Mouse (Mus musculus) layer of hippocampus, adult 9-10 months (tissue): ENCODE results near the gene Esr1.
"Not testable (repeated sequence)": the region's sequence is repeated elsewhere in the genome, so short reads cannot be mapped to it uniquely, and the experiment has no call there.

Source experiments
- DNase-seq: peaks from one replicate; pipeline ENCODE4 v3.0.0; 2022; ENCODE audit warnings: low spot score

Gene Esr1

GRCm38 (mm10) chr10:4611386-4612155, at the start of gene Esr1:
TSS of gene Esr1 (plus strand) at chr10:4611593.
- DNase-seq = no peak

GRCm38 (mm10) chr10:4565148-4565547, 46.2 kb upstream of the Esr1 start:
- no peak for DNase-seq

- DNase-seq = no peak
These were observed 40.6 kb upstream of the Esr1 start for GRCm38 (mm10) chr10:4570778-4571177.

GRCm38 (mm10) chr10:4571304-4571703, 40.1 kb upstream of the Esr1 start:
- no peak for DNase-seq

GRCm38 (mm10) chr10:4581905-4582304, 29.5 kb upstream of the Esr1 start:
- DNase-seq = no peak

- no peak for DNase-seq
These were observed 24.7 kb upstream of the Esr1 start for GRCm38 (mm10) chr10:4586691-4587090.

GRCm38 (mm10) chr10:4589576-4589975, 21.8 kb upstream of the Esr1 start:
- DNase-seq = no peak

GRCm38 (mm10) chr10:4590956-4591355, 20.4 kb upstream of the Esr1 start:
- DNase-seq = no peak

GRCm38 (mm10) chr10:4593828-4594227, 17.6 kb upstream of the Esr1 start:
- DNase-seq = no peak

- DNase-seq = no peak
These were observed 14.2 kb upstream of the Esr1 start for GRCm38 (mm10) chr10:4597211-4597610.

GRCm38 (mm10) chr10:4598244-4598842, 13.1 kb upstream of the Esr1 start:
- peak; percentile 31 for DNase-seq

- DNase-seq = no peak
These were observed 12.5 kb upstream of the Esr1 start for GRCm38 (mm10) chr10:4598916-4599315.

- no peak for DNase-seq
These were observed 11.8 kb upstream of the Esr1 start for GRCm38 (mm10) chr10:4599591-4599990.

- DNase-seq = no peak
These were observed 10.5 kb upstream of the Esr1 start for GRCm38 (mm10) chr10:4600796-4601474.

- DNase-seq = not testable (repeated sequence)
These were observed 9.8 kb upstream of the Esr1 start for GRCm38 (mm10) chr10:4601612-4602011.

- DNase-seq = no peak
These were observed 8.9 kb upstream of the Esr1 start for GRCm38 (mm10) chr10:4602466-4602865.

GRCm38 (mm10) chr10:4604527-4605209, 6.7 kb upstream of the Esr1 start:
- no peak for DNase-seq

- DNase-seq = no peak
These were observed 1.2 kb upstream of the Esr1 start for GRCm38 (mm10) chr10:4610234-4610633.

GRCm38 (mm10) chr10:4612313-4613036, 1.1 kb downstream of the Esr1 start:
- DNase-seq = no peak

- DNase-seq = no peak
These were observed 6.6 kb downstream of the Esr1 start for GRCm38 (mm10) chr10:4618026-4618425.

GRCm38 (mm10) chr10:4618686-4619085, 7.3 kb downstream of the Esr1 start:
- DNase-seq = no peak

GRCm38 (mm10) chr10:4619426-4619825, 8.0 kb downstream of the Esr1 start:
- not testable (repeated sequence) for DNase-seq
